Mouse (Mus musculus): ENCODE data around the gene Atg5.

GRCm38 (mm10) chr10:44328347-44328746, 60.2 kb downstream of the Atg5 start:
- TF ChIP-seq CTCF (IDR thresholded peaks at IDR 0.05; ENCODE audit: control insufficient read depth, insufficient read depth, insufficient replicate concordance, low read depth, low read length) (no peak), POLR2A (IDR thresholded peaks at IDR 0.05; ENCODE audit: control insufficient read depth, low read depth, low read length) (no peak)

Data from testis, adult 2 months (tissue).